In genomic region chr4:126736001-126736414, GRCm38 (mm10) we compare ENCODE assay signal across 8 mouse cellular contexts. TPM values are rescaled to one million over a fixed set of nuclear protein-coding genes. Genes with fewer than 3 reads are reported as not detected.
DNase-seq lines count a peak whose midpoint lies in the region; ATAC-seq and TF ChIP-seq lines count a peak whose summit lies in the region.
"Had no signal": no experiment of that assay in that cellular context is flagged by ENCODE, and none has a peak within 500 bp of the region (broad histone marks: within the 10 kb centered on the region; RNA-seq: fewer than 3 reads in every experiment).

Tfap2e (minus strand) TSS chr4:126736240.

- peak; percentile 44 for DNase-seq in thymus, postnatal 4 days
- no peak for DNase-seq in thymus, adult 2 months
- peak; percentile 51 for DNase-seq in kidney, postnatal 14 days
- peak; percentile 96 for DNase-seq in midbrain, embryonic 11.5 days (ENCODE audit: low spot score, missing footprints)
- no peak for DNase-seq in urinary bladder, postnatal 36 days (ENCODE audit: low spot score in 2 of 2)
- DNase-seq in spleen, adult 18-20 months: no peak

- TF ChIP-seq CTCF in thymus, adult 2 months (IDR thresholded peaks at IDR 0.05; ENCODE audit: borderline replicate concordance, control insufficient read depth, extremely low read depth, insufficient read depth, low read length, poor library complexity): no peak

- H3K36me3 ChIP-seq in thymus, adult 2 months (ENCODE audit: control insufficient read depth, insufficient read depth, low read length): no peaks in the 10 kb centered on the region
- H3K36me3 ChIP-seq in forebrain, embryonic 16.5 days (ENCODE audit: control insufficient read depth, insufficient read depth): no peaks in the 10 kb centered on the region
- no peaks in the 10 kb centered on the region for H3K36me3 ChIP-seq in midbrain, embryonic 11.5 days (ENCODE audit: control insufficient read depth, insufficient read depth, low read length)

- no peak for TF ChIP-seq POLR2A in thymus, adult 2 months (IDR thresholded peaks at IDR 0.05; ENCODE audit: control insufficient read depth, extremely low read depth, insufficient read depth, low read length, poor library complexity)

- H3K9ac ChIP-seq in forebrain, embryonic 16.5 days (replicated peaks; ENCODE audit: low read depth, low read length): no peak within 1 kb of the TSS
- peak within 1 kb of the TSS; percentile 16; the same call in 1 of the 2 replicates for H3K9ac ChIP-seq in midbrain, embryonic 11.5 days (ENCODE audit: low read length)

- H3K9me3 ChIP-seq in forebrain, embryonic 16.5 days (ENCODE audit: control insufficient read depth, low read length): no peaks in the 10 kb centered on the region
- no peaks in the 10 kb centered on the region for H3K9me3 ChIP-seq in midbrain, embryonic 11.5 days (ENCODE audit: control insufficient read depth, low read length)

- H3K27ac ChIP-seq in thymus, adult 2 months (ENCODE audit: control insufficient read depth, insufficient read depth, low read length): no peak within 1 kb of the TSS
- H3K27ac ChIP-seq in forebrain, embryonic 16.5 days (ENCODE audit: low read length): no peak within 1 kb of the TSS
- H3K27ac ChIP-seq in midbrain, embryonic 11.5 days (ENCODE audit: low read depth, low read length): no peak within 1 kb of the TSS
- H3K27ac ChIP-seq: macrophage had no signal

- ATAC-seq in forebrain, embryonic 16.5 days: peak; percentile 59
- peak; percentile 62 for ATAC-seq in midbrain, embryonic 11.5 days (ENCODE audit: low FRiP score)

- no peaks in the 10 kb centered on the region for H3K4me1 ChIP-seq in thymus, adult 2 months (replicated peaks; ENCODE audit: control insufficient read depth, insufficient read depth, low read length)
- peaks cover 10% of the 10 kb centered on the region for H3K4me1 ChIP-seq in forebrain, embryonic 16.5 days (replicated peaks; ENCODE audit: control insufficient read depth, insufficient read depth, low read length)
- H3K4me1 ChIP-seq in midbrain, embryonic 11.5 days (ENCODE audit: control insufficient read depth, insufficient read depth, low read length): peaks cover 9% of the 10 kb centered on the region

- H3K4me3 ChIP-seq in thymus, adult 2 months (ENCODE audit: control insufficient read depth, insufficient read depth, low read length): no peak within 1 kb of the TSS
- peak within 1 kb of the TSS; percentile 23 for H3K4me3 ChIP-seq in forebrain, embryonic 16.5 days (replicated peaks; ENCODE audit: low read length)
- H3K4me3 ChIP-seq in midbrain, embryonic 11.5 days (ENCODE audit: low read depth, low read length): peak within 1 kb of the TSS; percentile 32

- peaks cover 21% of the 10 kb centered on the region for H3K27me3 ChIP-seq in thymus, adult 2 months (ENCODE audit: control insufficient read depth, insufficient read depth, low read length)
- H3K27me3 ChIP-seq in forebrain, embryonic 16.5 days (replicated peaks; ENCODE audit: control insufficient read depth, insufficient read depth, low read length): peaks cover 67% of the 10 kb centered on the region
- peaks cover 95% of the 10 kb centered on the region for H3K27me3 ChIP-seq in midbrain, embryonic 11.5 days (ENCODE audit: control insufficient read depth, insufficient read depth, low read length)

- peak within 1 kb of the TSS; percentile 34 for H3K4me2 ChIP-seq in forebrain, embryonic 16.5 days (ENCODE audit: low read length)
- peak within 1 kb of the TSS; percentile 26; the same call in 1 of the 2 replicates for H3K4me2 ChIP-seq in midbrain, embryonic 11.5 days

- WGBS in thymus, adult 2 months: 5% methylated on average over 32 of the region's 32 CpGs
- 1% methylated on average over 32 of the region's 32 CpGs for WGBS in forebrain, embryonic 16.5 days
- WGBS in midbrain, embryonic 11.5 days: 2% methylated on average over 32 of the region's 32 CpGs

RNA-seq across cellular contexts. Expression of gene Tfap2e, which starts in this region (rescaled TPM):
- 0.07 and 0.20 TPM in 2 replicates for polyA plus RNA-seq in thymus, adult 2 months (2012; rRNA removed)
- polyA plus RNA-seq in forebrain, embryonic 16.5 days (2015; fragmentation: Nextera tagmentation; extraction: Ambion mirVana): 0.34 and 0.75 TPM in 2 replicates
- 1.5 and 1.6 TPM in 2 replicates for polyA plus RNA-seq in midbrain, embryonic 11.5 days (2014; fragmentation: Nextera tagmentation; extraction: Ambion mirVana)
- polyA plus RNA-seq: macrophage had no signal

Comparison
In these comparisons a context has a peak if more than half of its experiments do, and no peak if none do; other contexts are left out.
1. DNase-seq: peak in thymus, postnatal 4 days (single experiment), kidney, postnatal 14 days (single experiment) and midbrain, embryonic 11.5 days (single experiment); none in thymus, adult 2 months (single experiment), urinary bladder, postnatal 36 days (0 of 2) and spleen, adult 18-20 months (0 of 2).
2. Peak in ATAC-seq, H3K4me3 ChIP-seq and H3K4me2 ChIP-seq in forebrain, embryonic 16.5 days; RNA of the gene not detected or under 1 TPM.